Mouse (Mus musculus) erythroblast, embryonic 14.5 days (primary cell): ENCODE measurements around the gene Twsg1.

Experiments used
- GATA1 ChIP-seq: IDR thresholded peaks from 2 replicates; pipeline ENCODE4 v1.6.1; 2012; ENCODE audit warnings: low read length, inconsistent platforms, mixed read lengths
- TAL1 ChIP-seq: IDR thresholded peaks from 3 replicates; pipeline ENCODE4 v1.6.1; 2012; ENCODE audit warnings: low read length, inconsistent platforms, mixed read lengths

GRCm38 (mm10) chr17:65927077-65927476 is 23.9 kb downstream of the Twsg1 start:
- TF ChIP-seq GATA1: no peak
- no peak for TF ChIP-seq TAL1
